Mouse (Mus musculus): ENCODE measurements around the gene Bcl3. TPM values are rescaled to one million over a fixed set of nuclear protein-coding genes. Genes with fewer than 3 reads are reported as not detected.
"Not testable (repeated sequence)": the region's sequence is repeated elsewhere in the genome, so short reads cannot be mapped to it uniquely, and the experiment has no call there.

Bcl3 gene
- total RNA-seq, 2 experiments from 2014 or later, result not detected

DNA sequence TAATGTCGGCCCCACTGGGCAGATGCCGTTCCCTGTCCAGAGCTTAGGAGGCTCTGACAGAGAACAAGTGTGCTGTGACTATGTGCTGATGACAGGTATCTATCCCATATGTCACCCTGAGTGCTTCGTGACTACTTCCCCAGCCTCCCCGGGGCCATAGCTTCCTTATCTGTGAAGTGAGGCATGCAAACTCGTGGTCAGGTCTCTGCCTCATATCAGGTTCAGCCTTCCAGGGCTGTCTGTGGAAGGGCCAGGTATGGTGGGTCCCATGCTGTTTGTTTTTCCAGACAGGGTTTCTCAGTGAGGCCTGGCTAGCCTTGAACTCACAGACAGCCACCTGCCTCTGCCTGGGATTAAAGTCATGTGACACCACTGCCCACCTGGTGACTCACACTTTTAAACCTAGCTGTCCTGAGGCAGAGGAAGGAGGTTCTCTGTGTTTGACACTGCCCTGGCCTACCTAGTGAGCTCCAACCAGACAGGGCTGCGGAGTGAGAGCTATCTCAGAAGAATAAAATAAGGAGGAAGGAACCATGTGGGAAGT, 8.9 kb downstream of the Bcl3 start:
- peak; percentile 34; the same call in 1 of the 2 replicates for ATAC-seq (replicated peaks; ENCODE audit: low FRiP score, low TSS enrichment, poor library complexity, severe bottlenecking)

DNA sequence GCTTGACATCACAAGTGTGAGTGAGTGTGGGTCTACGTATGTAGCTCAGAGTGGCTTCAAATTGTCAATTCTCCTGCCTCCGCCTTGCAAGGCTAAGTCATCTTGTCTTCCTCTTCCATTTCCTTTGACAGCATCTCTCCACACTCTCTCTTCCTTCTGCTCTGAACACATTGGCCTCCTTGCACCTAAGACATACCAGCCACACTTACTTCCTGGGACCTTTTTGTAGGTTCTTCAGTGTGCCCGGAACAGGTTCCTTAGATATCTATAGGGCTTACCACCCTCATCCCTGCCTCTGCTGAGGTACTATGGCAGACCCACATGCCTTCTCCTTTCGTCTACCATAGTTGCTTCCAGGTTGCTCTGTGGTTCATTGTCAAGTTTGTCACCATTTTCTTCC, 9.4 kb downstream of the Bcl3 start:
- no peak for ATAC-seq (replicated peaks; ENCODE audit: low FRiP score, low TSS enrichment, poor library complexity, severe bottlenecking)

GRCm38 (mm10) chr7:19811114-19811513, 11.5 kb downstream of the Bcl3 start:
- no peak for ATAC-seq (replicated peaks; ENCODE audit: low FRiP score, low TSS enrichment, poor library complexity, severe bottlenecking)

DNA sequence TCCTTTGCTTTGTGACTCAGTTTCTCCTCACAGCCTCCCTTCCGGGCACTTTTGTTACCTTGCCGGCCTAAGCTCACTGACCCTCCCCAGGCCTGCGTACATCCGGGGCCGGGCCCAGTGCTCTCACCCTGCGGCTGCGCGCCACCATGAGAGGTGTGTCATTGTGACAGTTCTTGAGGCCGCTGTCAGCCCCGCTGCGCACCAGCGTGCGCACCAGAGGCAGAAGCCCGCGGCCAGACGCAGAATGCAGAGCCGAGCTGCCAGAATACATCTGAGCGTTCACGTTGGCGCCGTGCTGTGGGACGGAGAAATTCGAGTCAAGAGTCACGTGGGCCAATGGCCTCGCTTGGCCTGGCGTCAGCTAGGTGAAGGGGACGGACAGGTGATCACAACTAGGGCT, 13.2 kb downstream of the Bcl3 start:
- no peak for ATAC-seq (replicated peaks; ENCODE audit: low FRiP score, low TSS enrichment, poor library complexity, severe bottlenecking)

- ATAC-seq (replicated peaks; ENCODE audit: low FRiP score, low TSS enrichment, poor library complexity, severe bottlenecking), result no peak
These were observed 16.1 kb downstream of the Bcl3 start for GRCm38 (mm10) chr7:19806356-19806969.

DNA sequence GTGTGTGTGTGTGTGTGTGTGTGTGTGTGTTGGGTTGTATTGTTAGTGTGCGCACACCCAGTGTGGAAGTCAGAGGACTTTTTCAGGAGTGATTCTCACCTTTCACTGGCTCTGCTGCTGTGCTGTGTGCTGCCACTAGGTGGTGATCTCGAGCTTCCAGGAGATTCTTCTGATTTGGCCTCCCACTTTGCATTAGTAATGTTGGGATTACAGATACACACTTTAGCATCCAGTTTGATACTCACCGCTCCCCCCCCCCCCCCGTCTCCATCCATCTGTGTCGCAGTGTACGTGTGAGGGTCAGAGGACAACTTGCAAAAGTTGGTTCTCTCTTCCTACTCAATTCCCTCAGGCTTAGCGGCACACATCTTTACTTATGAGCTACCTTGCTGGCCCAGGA, 19.6 kb downstream of the Bcl3 start:
- peak; percentile 86 for ATAC-seq (replicated peaks; ENCODE audit: low FRiP score, low TSS enrichment, poor library complexity, severe bottlenecking)

DNA sequence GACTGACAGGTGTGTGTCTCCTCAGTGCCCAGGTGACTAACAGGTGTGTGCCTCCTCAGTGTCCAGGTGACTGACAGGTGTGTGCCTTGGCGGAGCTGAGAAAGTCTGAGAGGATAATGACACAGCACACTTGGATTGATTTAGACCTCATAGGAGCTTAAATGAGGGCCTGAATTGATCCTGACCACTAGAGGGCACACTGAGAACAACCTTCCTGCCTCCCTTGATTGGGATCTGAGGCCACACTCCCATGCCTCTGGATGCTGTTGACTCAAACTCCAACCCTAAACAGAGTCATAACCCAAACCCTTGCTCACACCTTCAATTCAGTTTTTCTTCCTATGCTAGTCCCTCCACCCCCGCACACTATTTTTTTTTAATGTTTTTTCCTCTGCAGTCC, 21.8 kb downstream of the Bcl3 start:
- peak; percentile 71 for ATAC-seq (replicated peaks; ENCODE audit: low FRiP score, low TSS enrichment, poor library complexity, severe bottlenecking)

GRCm38 (mm10) chr7:19796697-19797588, 25.6 kb downstream of the Bcl3 start, which contains the start of gene Cblc:
Gene Cblc, minus strand, starts transcription at chr7:19796809.
- ATAC-seq (replicated peaks; ENCODE audit: low FRiP score, low TSS enrichment, poor library complexity, severe bottlenecking), result peak; percentile 98

DNA sequence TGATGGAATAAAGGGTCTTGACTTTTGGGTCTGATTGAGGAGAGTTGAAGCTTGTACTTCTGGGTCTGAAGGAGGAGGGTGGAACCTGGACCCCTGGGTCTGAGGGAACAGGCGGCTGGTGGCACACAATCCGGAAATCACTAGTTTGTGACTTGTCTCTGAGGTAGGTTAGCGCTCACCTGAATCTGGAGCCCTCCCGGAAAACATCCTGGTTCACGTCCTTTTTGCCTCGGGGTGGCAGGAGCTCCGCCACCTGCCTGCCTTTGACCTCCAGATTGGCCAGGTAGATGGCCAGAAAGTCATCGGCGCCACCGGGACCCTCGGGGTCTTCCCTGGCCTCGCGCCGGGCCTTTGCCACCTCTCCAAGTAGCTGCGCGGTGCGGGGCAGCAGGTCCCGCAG, 26.3 kb downstream of the Bcl3 start:
- no peak for ATAC-seq (replicated peaks; ENCODE audit: low FRiP score, low TSS enrichment, poor library complexity, severe bottlenecking)

GRCm38 (mm10) chr7:19795236-19795635, 27.3 kb downstream of the Bcl3 start:
- ATAC-seq (replicated peaks; ENCODE audit: low FRiP score, low TSS enrichment, poor library complexity, severe bottlenecking), result no peak

- ATAC-seq (replicated peaks; ENCODE audit: low FRiP score, low TSS enrichment, poor library complexity, severe bottlenecking), result no peak
These were observed 29.6 kb downstream of the Bcl3 start for GRCm38 (mm10) chr7:19792701-19793630.

DNA sequence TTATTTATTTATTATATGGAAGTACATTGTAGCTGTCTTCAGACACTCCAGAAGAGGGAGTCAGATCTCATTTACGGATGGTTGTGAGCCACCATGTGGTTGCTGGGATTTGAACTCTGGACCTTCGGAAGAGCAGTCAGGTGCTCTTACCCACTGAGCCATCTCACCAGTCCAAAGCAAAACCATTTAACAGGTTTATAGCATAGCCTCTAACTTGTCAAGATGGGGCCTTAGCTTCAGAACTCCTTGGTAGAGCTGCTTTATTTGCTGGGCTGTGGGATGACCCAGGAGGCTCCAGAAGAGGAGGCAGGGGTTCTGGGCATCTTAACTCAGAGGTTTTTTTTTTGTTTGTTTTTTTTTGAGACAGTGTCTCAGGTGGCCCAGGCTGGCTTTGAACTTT, 31.1 kb downstream of the Bcl3 start:
- ATAC-seq (replicated peaks; ENCODE audit: low FRiP score, low TSS enrichment, poor library complexity, severe bottlenecking), result not testable (repeated sequence)

DNA sequence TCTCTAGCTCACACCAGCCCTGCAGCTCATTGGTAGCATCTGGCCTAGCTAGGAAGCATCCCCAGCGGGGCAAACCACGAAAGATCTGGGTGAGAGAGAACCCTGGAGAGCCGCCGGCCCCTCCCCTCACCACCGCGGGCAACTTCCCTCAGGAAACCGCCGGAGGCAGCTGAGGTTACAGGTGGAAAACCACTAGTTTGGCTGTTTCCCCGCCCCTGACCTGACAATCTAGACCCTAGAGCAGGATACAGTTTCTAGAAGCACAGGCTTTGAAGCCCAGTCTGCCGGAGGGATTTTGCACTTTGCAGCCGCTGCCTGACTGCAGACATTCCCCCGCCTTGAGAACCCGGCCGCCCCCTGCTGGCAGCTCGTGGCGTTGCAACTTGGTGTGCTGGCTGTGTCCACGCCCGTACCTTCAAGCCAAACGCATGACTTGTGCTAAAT, 32.6 kb downstream of the Bcl3 start:
- ATAC-seq (replicated peaks; ENCODE audit: low FRiP score, low TSS enrichment, poor library complexity, severe bottlenecking), result peak; percentile 84

- ATAC-seq (replicated peaks; ENCODE audit: low FRiP score, low TSS enrichment, poor library complexity, severe bottlenecking), result no peak
These were observed 36.6 kb downstream of the Bcl3 start for GRCm38 (mm10) chr7:19785874-19786458.

GRCm38 (mm10) chr7:19784764-19785535, 37.6 kb downstream of the Bcl3 start:
- ATAC-seq (replicated peaks; ENCODE audit: low FRiP score, low TSS enrichment, poor library complexity, severe bottlenecking), result 0 out of 2 replicates have a peak, but pooled peaks have one; percentile 41

GRCm38 (mm10) chr7:19783630-19784029, 38.9 kb downstream of the Bcl3 start:
- ATAC-seq (replicated peaks; ENCODE audit: low FRiP score, low TSS enrichment, poor library complexity, severe bottlenecking), result no peak

DNA sequence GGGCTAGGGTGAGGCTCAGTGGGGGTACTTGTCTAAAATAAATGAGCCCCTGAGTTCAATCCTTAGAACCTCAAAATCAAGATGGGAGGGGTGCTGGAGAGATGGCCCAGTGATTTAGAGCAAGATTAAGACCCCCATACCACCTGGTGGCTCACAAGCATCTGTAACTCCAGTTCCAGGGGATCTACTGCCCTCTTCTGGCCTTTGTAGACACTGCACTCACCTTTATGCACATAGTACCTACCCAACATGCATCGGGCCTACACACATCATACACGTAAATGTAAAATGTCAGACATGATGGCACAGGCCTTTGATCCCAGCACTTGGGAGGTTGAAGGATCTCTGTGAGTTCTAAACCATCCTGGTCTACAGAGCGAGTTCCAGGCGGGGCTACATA, 39.9 kb downstream of the Bcl3 start:
- 0 out of 2 replicates have a peak, but pooled peaks have one; percentile 48 for ATAC-seq (replicated peaks; ENCODE audit: low FRiP score, low TSS enrichment, poor library complexity, severe bottlenecking)

DNA sequence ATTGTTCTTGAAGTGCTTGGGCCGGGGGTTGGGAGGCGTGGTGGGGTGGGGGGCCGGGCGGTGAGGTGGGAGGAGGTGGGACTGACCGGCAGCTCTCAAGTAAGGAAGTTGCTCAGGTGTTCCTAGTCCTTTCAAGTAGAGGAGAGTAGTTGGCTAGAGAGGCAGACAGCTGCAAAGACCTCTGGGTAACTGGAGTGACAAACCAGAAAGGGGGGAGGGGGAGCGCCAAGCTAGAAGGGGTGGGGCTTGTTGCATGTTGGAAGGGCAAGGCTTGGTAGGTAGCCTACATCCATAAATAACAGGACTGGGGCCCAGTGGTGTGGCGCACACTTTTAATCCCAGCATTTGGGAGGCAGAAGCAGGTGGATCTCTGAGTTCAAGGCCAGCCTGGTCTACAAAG, 40.8 kb downstream of the Bcl3 start:
- no peak for ATAC-seq (replicated peaks; ENCODE audit: low FRiP score, low TSS enrichment, poor library complexity, severe bottlenecking)
